Mouse (Mus musculus) layer of hippocampus, postnatal 25 days (tissue): ENCODE data around the gene Spsb3. TPM values are rescaled to one million over a fixed set of nuclear protein-coding genes. Genes with fewer than 3 reads are reported as not detected.

Experiments
- DNase-seq, 2 experiments: peaks; one replicate each; pipeline ENCODE4 v3.0.0; 2022; ENCODE audit warnings: mixed read lengths in 2 of 2, low spot score in 1 of 2; ENCODE audit errors: extremely low spot score in 1 of 2
- total RNA-seq, 2 experiments: library from RNA; stranded (reverse); gene quantifications; 2 replicates each; pipeline ENCODE4 v1.2.3; 2021

Spsb3 gene
- total RNA-seq, 2 experiments from 2014 or later = 41.5 to 48.9 TPM

DNA sequence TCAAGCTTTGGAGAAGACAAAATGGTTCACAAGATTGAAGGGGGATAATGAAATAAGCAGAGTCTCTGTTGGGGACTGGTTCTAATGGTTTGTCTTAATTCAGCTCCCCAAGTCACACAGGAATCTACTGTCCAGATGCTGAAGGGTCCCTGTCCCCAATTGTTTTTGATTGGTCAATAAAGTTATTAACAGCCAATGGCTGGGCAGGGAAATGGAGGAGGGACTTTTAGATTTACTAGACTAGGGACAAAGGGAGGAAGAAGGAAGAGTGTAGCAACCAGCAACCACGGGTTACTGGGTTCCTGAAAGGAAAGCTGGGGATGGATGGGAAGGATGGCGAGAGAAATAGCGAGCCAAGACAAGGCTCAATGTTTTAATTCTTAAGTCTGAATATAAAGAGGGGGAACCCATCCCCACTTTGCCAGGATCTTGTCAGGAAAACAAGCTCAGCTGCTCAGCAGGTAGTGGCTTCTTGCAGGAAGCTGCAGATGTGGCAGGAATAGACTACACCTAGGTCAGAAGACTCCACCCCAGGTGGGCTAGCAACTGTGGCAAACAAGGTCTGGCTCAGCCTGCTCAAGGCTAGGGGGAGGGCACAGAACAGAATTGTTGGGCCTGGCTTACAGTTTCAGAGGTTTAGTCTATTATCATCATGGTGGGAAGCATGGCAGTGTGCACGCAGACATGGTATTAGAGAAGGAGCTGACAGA, 12.6 kb upstream of the Spsb3 start:
- no peak for DNase-seq

DNA sequence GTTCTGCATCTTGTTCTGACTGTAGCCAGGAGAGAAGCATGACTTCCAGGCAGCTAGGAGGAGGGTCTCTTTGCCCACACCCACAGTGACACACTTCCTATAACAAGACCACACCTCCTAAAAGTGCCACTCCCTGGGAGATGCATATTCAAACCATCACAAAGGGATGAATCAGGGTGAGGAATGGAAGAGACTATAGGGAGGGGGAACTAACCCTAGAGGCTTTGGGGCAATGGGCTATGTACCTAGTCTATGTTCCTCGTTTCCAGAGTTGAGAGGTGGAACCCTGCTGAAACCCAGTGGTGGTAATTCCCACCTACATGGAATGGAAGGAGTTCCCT, 12.1 kb upstream of the Spsb3 start:
- no peak for DNase-seq

DNA sequence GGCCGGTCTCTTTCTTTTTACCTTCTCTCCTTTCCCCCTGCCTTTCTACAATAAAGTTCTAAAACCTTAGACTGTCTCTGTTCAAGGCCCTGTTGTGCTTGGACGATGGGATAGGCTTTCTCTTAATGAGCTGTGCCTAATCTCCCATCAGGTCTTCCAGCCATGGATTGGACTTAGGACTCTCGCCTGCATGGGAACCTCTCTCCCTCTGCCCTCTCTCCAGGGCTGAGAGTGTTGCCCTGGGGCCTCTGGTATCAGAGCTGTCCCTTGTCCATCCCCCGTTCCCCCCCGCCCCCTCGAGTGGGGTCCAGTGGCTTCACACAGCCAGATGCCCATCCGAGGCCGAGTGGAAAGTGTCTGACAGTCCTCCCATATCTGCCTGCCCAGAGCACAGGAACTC, 11.5 kb upstream of the Spsb3 start:
- DNase-seq = no peak

DNA sequence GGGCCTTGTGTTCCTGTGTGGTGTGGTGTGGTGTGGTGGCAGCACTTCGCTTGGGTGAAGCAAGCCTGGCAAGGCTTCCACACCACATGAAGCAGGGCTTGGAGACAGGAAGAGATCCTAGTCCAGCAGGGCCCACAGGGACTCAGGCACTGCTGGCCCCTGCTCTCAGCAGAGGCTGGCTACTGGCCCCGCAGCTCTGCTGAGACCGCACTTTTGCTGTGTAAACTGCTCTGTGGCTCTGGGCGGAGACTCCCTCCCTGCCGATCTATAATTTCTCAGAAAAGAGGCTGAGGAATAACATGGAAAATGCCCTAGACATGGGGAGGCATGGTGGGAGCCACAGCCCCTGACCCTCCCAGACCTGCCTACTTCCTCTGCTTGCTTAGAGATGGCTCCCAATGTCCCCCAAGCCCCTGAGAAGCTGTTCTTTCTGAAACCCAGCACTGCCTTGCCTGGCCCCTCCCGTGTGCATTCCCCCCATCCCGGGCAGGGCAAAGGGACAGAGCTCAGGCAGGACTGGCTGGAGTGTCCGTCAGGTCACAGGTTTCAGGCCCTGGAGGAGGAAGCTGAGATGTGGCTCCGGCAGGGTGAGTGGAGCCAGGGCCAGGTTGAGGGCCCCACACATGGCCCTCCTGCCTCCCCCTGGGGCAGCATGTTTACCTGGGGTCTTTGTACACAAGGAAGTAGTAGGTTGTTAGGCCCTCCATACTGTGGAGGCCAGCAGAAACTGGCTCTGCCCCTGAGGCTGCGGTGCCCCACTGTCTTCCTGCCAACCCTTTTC, 8.9 kb upstream of the Spsb3 start:
- DNase-seq = no peak

DNA sequence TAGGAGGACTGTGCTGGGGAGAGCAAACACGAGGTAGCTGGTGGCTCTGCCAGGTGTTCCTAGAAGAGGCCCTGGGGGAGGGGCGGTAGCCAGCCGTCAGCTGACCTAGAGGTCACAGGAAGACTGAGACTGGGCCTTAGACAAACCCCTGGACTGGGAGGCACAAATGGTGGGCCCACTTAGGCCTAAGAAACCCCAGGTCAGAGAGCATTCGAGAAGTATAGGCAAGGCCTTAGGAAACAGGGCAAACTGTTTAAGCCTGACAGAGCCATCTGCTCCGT, 8.4 kb upstream of the Spsb3 start:
- no peak for DNase-seq

DNA sequence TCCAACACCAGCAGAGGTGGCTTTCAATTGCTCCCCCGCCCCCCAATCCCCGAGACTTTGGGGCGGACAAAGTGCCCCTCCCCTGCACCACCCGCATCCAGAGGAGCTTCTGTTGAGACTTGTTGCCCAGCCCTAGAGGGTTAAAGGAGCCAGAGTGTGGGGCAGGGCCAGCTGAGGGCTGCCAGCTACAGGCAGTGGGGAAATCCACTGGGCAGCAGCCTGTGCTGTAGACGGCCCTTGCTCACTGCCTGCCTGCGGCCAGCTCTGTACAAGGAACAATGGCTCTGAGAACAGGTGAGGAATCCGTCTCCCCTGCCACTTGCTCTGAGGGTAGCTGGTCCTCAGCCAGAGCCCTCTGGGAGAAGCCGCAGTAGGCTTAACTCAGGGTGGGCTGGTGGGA, 7.9 kb upstream of the Spsb3 start:
- DNase-seq = no peak

DNA sequence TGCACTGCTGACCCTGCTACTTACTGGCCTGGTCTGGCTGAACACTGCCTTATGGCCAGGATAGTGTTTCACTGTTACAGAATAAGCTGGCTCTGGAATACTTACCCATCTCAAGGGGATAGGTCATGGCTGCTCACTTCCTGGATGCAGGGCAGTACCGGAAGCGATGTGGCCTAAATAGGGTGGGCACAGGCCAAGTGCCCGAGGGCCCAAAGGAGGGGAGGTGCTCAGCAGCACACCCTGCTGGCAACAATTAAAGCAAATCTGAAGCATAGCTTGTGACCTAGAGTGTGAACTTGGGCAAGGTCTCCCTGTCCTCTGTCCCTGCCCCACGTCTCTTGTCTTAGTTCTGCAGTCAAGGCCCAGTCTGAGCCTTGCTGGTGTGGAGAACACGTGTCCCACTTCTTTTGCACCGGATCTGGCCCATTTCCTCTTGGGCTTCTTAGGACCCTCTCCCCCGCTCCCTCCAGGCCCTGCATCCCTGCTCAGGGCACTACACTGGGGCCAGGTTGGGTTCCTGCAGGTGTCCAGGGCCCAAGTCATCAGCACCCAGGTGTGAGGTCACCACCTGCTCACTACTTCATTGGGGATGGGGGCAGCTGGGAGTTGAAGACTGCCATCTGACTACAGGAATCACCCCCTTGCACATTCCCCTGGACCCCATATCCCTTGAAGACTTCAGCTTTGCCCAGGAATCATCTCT, 4.6 kb upstream of the Spsb3 start:
- DNase-seq = no peak

DNA sequence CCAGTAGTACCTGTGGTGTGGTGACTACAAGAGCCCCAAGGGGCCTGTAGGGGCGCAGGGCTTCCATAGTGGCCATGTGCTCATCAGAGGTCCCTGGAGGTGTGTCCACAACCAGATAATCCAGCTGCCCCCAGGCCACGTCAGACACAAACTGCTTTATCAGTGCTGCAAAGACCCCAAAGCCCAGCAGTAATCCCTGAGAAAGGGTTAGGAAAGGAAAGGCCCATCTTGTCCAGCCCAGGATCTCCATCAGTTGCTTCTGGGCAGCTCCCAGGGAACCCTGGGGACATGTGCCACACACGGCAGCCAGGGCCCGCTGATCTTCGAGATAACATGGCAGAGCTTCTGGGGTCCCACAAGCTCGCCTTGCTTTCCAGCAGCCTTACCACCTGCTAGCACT, 2.1 kb upstream of the Spsb3 start:
- no peak for DNase-seq

DNA sequence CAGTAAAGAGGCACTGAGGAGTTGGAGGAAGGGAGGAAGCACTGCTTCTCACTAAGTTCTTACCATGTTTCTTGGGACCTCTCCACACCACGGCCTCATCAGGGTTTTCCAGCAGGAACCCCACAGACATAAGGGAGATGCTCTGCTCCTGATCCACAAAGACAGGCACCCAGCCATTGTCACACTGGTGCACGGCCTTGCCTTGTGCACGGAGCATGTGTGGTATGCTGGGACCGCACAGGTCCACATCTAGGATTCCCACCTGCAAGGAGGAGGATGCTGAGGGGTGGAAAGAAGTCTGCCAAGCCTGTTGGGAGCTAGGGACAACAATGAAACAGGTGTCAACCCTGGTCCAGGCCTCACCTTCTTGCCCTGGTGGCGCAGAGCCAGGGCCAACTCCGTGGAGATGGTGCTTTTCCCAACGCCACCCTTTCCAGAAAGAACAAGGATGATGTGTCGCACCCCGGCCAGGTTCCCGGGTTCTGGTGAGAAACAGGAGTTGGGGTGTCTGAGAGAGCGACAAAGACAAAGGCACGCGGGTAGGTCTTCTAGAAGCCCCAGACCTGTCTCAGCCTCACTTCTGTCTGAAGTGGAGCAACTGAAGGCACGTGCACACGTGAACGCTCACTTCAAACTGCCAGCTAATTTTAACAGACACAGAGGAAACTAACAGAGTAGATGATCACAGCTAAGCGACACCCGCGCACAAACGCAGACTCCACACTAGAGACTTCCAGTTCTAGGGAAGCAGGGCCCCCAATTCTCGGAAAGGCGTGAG, 898 bp upstream of the Spsb3 start:
- DNase-seq = no peak

DNA sequence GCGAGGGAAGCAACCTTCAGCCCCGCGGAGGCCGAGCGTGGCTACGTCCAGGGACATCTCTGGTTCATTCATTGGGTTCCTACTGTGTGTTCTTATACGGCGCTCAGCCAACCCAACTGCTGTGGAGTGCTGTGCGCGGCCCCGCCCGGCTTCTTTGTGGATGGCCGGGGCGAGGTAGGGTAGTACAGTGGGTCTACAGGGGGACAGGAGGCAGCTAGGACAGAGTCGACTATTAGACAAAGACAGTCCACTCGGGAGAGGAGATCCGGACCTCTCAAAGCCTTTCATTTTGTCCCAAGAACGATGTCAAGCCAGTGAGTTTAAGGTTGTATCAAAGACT, 459 bp downstream of the Spsb3 start:
- DNase-seq = no peak

DNA sequence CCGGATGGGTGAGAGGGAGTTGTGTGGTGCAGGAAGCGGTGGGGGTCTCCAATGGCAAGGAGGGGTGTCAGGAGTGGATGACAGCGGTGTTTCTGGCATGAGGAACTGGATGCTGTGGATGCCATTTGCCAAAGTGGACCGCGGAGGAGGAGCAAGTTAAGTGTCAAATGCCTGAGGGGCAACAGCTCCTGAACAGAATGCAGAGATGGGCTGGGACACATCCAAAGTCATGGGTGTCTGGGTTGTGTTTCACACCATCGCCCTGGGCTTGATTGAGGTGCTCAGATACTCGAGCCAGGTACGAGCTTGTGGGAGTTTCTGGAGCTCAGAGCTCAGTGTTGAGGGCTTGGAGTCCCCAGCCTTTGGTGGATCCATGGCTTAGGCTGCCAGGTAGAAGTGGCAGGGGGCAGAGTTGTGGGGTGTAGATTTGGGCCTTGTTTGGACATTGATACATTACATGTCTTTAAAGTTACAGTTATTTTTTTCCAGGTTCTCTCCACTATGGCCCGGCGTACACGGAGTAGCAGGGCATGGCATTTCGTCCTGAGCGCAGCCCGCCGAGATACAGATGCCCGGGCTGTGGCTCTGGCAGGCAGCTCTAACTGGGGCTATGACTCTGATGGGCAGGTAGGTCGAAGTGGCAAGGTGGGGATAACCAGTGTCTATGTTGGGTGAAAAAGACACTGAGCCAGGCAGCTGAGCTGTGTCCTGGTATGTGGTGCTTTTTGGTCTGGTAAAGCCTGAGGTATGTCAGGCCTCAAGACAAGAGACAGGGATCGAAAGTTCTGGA, 1.0 kb downstream of the Spsb3 start:
- DNase-seq = no peak

DNA sequence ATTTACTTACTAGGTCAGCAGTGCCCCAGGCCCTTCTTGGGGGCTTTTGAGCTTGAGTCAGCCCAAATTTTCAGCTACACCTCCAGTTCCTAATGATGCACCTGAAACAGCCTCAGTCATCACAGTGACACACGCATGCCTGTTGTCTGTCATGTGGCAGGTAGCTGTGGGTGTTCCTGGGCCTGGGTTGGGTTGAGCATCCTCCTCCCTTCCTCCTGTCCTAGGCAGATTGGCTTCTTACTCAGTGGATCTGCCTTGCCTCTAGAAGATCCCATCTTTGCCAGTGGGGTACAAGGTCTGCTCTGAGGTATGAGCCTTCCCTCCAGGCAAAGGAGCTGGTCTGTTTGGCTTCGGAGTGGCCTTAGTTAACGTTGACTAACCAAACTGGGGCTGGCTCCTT, 2.4 kb downstream of the Spsb3 start:
- DNase-seq = no peak

DNA sequence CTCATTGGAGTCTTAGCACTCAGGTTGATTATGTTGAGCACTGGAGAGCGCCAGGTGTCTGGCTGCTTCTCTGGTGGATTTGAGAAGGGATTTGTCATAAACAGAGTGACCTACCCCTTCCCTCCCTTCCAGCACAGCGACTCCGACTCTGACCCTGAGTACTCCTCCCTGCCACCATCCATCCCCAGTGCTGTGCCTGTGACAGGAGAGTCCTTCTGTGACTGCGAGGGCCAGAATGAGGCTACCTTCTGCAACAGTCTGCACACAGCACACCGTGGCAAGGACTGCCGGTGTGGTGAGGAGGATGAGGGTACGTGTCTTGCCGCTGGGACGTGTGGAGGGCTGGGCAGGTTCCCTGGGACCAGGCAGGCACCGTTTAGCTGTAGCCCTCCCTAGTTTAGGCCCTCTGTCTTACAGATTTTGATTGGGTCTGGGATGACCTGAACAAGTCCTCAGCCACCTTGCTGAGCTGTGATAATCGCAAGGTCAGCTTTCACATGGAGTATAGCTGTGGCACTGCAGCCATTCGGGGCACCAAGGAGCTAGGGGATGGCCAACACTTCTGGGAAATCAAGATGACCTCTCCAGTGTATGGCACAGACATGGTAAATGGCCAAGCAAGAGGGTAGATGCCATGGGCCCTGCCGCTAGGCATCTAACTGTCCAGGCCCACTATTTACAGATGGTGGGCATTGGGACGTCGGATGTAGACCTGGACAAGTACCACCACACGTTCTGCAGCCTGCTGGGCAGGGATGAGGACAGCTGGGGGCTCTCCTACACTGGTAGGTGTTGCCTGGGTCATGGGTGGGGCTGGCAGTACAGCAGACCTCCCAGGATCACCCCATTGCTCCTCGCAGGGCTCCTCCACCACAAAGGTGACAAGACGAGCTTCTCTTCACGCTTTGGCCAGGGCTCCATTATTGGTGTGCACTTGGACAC, 4.0 kb downstream of the Spsb3 start:
- DNase-seq = no peak

DNA sequence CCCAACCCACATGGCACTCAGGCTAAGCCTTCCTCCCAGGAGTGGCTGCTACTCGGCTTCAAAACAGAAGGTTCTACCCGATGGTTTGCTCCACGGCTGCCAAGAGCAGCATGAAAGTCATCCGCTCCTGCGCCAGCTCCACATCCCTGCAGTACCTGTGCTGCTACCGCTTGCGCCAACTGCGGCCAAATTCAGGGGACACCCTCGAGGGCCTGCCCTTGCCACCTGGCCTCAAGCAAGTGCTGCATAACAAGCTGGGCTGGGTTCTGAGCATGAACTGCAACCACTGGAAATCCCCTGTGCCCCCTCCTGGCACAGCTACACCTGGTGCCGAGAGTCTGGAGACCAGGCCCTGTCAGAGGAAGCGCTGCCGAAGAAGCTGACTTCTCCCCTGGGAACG, 4.9 kb downstream of the Spsb3 start:
- DNase-seq = no peak

DNA sequence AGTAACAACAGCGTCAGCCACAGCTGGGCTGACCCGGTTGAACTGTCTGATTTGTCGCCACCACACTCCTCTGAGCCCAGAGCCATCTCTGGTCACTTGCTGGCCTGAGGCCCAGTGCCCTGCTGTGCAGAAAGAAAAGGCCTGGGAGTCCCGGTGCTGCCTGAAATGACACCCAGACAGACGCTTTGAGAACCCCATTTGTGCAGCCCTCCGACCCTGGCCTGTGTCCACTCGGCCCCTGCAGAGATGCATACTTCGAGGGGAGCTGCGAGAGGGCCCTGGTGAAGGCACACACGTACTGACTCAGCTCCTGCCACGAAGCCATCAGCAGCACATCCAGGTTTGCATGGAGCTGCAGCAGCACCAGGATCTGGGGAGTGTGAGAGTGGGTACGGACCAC, 6.3 kb downstream of the Spsb3 start:
- DNase-seq = no peak

DNA sequence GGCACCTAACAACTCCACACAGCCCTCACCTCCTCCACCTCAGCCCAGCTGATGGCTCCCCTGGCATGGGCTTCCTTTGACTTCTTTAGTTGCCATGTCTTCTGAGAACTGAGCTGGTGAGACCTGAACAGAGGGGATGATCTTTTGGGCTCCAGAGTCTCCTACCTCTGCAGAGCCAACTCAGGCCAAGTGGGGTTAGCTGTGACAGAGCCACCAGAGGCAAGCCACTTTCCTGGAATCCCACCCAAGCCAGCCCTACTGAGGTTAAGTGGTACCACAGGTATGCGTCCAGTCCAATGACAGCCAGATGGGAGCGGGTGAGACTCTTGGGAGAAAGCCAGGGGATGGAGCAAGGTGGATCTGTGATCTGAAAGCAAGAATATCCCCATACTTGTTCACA, 6.8 kb downstream of the Spsb3 start:
- no peak for DNase-seq

DNA sequence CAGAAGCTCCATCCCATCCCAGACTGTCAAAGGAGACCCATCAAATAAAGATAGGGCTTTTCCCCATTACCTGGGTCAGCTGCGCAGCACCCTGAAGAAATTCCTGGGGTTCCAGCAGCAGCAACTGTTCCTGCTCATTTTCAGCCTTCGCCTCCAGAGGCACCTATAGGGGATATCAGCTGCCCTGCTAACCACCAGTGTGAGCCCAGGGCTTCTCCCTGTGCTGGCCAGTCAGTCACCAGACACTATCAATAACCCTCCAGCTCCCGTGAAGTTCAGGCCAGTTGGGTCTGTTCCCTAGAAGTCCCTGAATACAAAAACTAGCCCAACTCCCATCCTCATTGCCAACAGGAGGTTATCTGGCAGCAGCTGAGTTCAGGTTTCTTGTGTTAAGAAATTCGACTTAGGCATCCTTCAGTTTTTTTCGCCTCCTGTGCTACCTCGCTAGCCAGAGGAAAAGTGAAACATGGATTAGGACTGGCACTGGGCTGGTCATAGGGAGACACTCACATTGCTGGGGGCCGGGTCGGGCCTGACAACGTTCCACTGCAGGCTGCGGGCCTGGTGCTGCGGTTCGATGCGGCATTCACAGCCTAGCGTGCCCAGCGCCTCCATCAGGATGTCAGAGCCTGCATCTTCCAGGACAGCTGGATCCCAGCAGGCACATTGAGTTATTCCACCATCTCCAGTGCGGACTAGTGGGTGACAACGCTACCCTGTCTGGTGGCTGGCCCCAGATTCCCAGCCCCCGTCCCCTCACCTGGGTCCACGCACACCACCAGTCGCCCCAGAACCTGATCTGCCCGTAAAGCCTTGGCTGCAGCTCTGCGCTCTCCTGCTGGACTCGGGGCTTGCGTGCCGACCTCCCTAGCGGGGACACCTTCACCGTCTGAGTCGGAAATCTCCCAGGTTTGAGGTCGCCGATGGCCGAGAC, 7.9 kb downstream of the Spsb3 start:
- DNase-seq = no peak

DNA sequence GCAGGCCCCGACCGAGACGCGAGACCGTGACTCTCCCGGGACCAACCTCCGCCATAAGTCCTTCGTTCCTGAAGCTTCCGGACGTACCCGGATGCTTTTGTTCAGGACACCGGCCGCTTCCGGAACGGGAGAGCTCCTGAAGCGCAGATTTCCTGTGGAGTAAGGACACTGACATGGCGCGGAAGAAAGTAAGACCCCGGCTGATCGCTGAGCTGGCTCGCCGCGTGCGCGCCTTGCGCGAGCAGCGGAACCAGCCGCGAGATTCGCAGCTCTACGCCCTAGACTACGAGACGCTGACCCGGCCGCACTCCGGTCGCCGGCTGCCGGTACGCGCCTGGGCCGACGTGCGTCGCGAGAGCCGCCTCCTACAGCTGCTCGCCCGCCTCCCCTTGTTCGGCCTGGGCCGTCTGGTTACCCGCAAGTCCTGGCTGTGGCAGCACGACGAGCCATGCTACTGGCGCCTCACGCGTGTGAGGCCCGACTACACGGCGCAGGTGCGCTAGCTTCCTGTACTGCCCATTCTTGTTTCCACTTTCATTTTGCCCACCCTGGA, 8.6 kb downstream of the Spsb3 start, which contains the start of the genes Eme2 and Mrps34:
Gene Eme2, minus strand, starts transcription at position 93 of the 553 bp plus-strand sequence.
Gene Mrps34, plus strand, starts transcription at position 122 of the 553 bp plus-strand sequence.
- DNase-seq = peak; percentile 72 to 84
